Mouse (Mus musculus) kidney, adult 10 weeks (tissue): ENCODE data around the gene Reg3a. TPM values are rescaled to one million over a fixed set of nuclear protein-coding genes. Genes with fewer than 3 reads are reported as not detected.

Experiments used
- polyA plus RNA-seq: library from polyadenylated mRNA; stranded (reverse); fragments of 350-450 nt; fragmentation: Illumina TruSeq; extraction: RNeasy Lipid Tissue Mini Kit (QIAGEN cat#74804); gene quantifications from one replicate; pipeline ENCODE4 v1.2.3, GENCODE M21; 2014; ENCODE audit warnings: low read depth, low replicate concordance

The Reg3a gene
- not detected for polyA plus RNA-seq

DNA sequence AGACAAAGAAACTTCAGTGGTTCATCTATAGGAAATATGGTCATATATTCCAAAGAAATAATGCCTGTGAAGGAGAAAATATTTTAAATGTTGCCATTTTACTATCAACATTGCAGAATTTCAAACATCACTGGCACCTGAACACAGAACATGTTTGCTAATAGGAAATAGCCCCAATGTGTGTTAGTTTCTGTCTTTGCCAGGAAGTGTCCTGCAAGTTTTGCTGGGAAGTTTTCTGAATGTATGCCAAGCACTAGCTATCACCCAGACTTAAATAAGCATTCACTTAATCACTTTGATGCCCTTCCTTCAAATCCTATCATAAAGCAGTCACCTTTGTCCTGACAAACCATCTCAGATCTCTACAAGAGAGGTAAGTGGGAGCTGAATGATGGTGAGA, at the start of gene Reg3a:
Gene Reg3a, plus strand, starts transcription at position 301 of the 400 bp plus-strand sequence.

GRCm38 (mm10) chr6:78370357-78370756, 10.2 kb upstream of the Reg3a start, which contains the start of gene Reg3b:
TSS of gene Reg3b (plus strand) at chr6:78370657.

DNA sequence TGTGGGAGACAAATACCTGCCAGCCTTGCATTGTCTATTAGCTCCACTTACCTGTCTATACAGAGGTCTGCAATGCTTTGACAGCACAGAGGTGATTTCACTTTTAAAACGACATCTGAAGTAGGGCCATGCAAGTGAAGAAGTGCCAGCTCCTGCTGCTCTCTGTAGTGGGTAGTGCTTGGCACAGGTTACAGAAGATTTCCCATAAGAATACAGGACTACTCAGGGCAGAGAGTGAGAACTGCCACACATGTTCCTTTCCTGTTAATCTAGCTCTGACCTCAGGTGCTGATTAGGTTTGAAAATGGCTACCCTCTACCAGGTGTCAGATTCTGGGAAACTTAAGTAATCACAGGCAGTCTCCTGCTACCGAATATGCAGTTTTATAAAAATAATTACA, 1.7 kb upstream of the Reg3a start, which contains the start of gene Reg3d:
Gene Reg3d, minus strand, starts transcription at position 101 of the 400 bp plus-strand sequence.

DNA sequence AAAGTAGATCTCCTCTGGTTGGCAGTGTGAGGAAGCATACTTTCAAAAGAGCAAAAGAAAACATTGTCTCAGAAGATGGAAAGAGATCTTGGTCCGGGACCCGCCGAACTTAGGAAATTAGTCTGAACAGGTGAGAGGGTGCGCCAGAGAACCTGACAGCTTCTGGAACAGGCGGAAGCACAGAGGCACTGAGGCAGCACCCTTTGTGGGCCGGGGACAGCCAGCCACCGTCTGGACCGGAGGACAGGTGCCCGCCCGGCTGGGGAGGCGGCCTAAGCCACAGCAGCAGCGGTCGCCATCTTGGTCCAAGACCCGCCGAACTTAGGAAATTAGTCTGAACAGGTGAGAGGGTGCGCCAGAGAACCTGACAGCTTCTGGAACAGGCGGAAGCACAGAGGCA, 14.8 kb downstream of the Reg3a start, which contains the start of gene Reg2:
Gene Reg2, plus strand, starts transcription at position 301 of the 400 bp plus-strand sequence.

DNA sequence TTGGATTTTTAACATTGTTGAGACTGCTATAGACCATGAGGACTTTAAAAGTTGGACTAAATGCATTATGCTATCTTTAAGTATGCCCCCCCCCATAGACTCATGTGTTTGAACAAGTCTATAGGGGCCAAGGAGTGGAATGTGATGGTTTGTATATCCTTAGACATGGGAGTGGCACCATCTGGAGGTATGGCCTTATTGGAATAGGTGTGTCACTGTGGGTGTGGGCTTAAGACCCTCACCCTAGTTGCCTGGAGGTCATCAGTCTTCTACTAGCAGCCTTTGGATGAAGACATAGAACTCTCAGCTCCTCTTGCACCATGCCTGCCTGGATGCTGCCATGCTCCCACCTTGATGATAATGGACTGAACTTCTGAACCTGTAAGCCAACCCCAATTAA, 41.9 kb downstream of the Reg3a start, which contains the start of gene Reg1:
Gene Reg1, plus strand, starts transcription at position 301 of the 400 bp plus-strand sequence.

Other genes with a start within 250 kb of the Reg3a start
- not detected for gene Reg3b, start 10.1 kb upstream of the Reg3a start, polyA plus RNA-seq
- gene Reg3d, start 1.8 kb upstream of the Reg3a start, polyA plus RNA-seq: not detected
- gene Reg2, start 14.9 kb downstream of the Reg3a start, polyA plus RNA-seq: not detected
- 3.0 TPM for gene Reg1, start 42.0 kb downstream of the Reg3a start, polyA plus RNA-seq
- 0.69 TPM for gene Reg3g, start 88.2 kb downstream of the Reg3a start, polyA plus RNA-seq